Mouse (Mus musculus) liver, embryonic 15.5 days (tissue): ENCODE measurements at regions not wholly inside any gene's neighbourhood (a gene's known extent, or its start where the extent isn't known, plus 50 kb on each side); places are given as distances from the start of the nearest gene placed in this dataset.

Experiments
- ATAC-seq: fragments of 200-750 bp; cut with Nextera tagmentation; 2 replicates; pipeline ENCODE4 v1.8.0; 2017; ENCODE audit warnings: moderate number of reproducible peaks, mild to moderate bottlenecking, moderate library complexity; ENCODE audit not compliant: insufficient read depth
- H3K27ac ChIP-seq: fragments of 300-500 bp; sonication (generic); replicated peaks from 2 replicates; pipeline ENCODE4 v1.5.1; 2015; ENCODE audit warnings: mild to moderate bottlenecking, inconsistent platforms
- H3K27me3 ChIP-seq: fragments of 300-500 bp; sonication (generic); 2 replicates; pipeline ENCODE4 v1.6.1; 2015; ENCODE audit warnings: mild to moderate bottlenecking, inconsistent platforms
- H3K36me3 ChIP-seq: fragments of 300-500 bp; sonication (generic); replicated peaks from 2 replicates; pipeline ENCODE4 v1.6.1; 2015; ENCODE audit warnings: moderate library complexity, mild to moderate bottlenecking, inconsistent platforms
- H3K4me1 ChIP-seq: fragments of 300-500 bp; sonication (generic); replicated peaks from 2 replicates; pipeline ENCODE4 v1.6.1; 2015; ENCODE audit warnings: inconsistent platforms
- H3K4me2 ChIP-seq: fragments of 300-500 bp; sonication (generic); 2 replicates; pipeline ENCODE4 v1.6.1; 2015; ENCODE audit warnings: moderate library complexity, mild to moderate bottlenecking, inconsistent platforms
- H3K4me3 ChIP-seq: fragments of 300-500 bp; sonication (generic); replicated peaks from 2 replicates; pipeline ENCODE4 v1.5.1; 2015; ENCODE audit warnings: mild to moderate bottlenecking, inconsistent platforms
- H3K9ac ChIP-seq: fragments of 300-500 bp; sonication (generic); 2 replicates; pipeline ENCODE4 v1.6.1; 2015; ENCODE audit warnings: moderate library complexity, mild to moderate bottlenecking, inconsistent platforms
- H3K9me3 ChIP-seq: fragments of 300-500 bp; sonication (generic); replicated peaks from 2 replicates; pipeline ENCODE4 v1.6.1; 2016; ENCODE audit warnings: inconsistent platforms
- WGBS: fragments of 180-500 bp; shearing (Covaris S2); methylation state at CpG from one replicate; pipeline ENCODE4 v1.1.7; 2015; ENCODE audit warnings: mixed read lengths; ENCODE audit not compliant: insufficient replicate concordance; 5-methylcytosine and 5-hydroxymethylcytosine counted together

- Histone ChIP-seq H3K4me3 (no peak overlapping the region), H3K4me2 (no peak overlapping the region), H3K9ac (no peak overlapping the region), H3K9me3 (no peaks in the 10 kb centered on the region), H3K36me3 (no peaks in the 10 kb centered on the region), H3K4me1 (no peaks in the 10 kb centered on the region), H3K27me3 (no peaks in the 10 kb centered on the region), H3K27ac (no peak overlapping the region)
- 22% methylated on average over 6 of the region's 6 CpGs for WGBS
- ATAC-seq: no peak
Observed at GRCm38 (mm10) chr8:77870264-77870663, 146.0 kb upstream of the Ednra start.

GRCm38 (mm10) chr8:77872771-77873170 is 148.5 kb upstream of the Ednra start:
- WGBS: 48% methylated on average over 1 of the region's 1 CpGs
- Histone ChIP-seq H3K4me1 (no peaks in the 10 kb centered on the region), H3K36me3 (no peaks in the 10 kb centered on the region), H3K27me3 (no peaks in the 10 kb centered on the region), H3K4me2 (no peak overlapping the region), H3K9ac (no peak overlapping the region), H3K4me3 (no peak overlapping the region), H3K27ac (no peak overlapping the region), H3K9me3 (no peaks in the 10 kb centered on the region)
- ATAC-seq: no peak

- Histone ChIP-seq H3K36me3 (no peaks in the 10 kb centered on the region), H3K27me3 (no peaks in the 10 kb centered on the region), H3K9ac (no peak overlapping the region), H3K4me2 (no peak overlapping the region), H3K4me1 (no peaks in the 10 kb centered on the region), H3K4me3 (no peak overlapping the region), H3K9me3 (no peaks in the 10 kb centered on the region), H3K27ac (no peak overlapping the region)
- no peak for ATAC-seq
- 53% methylated on average over 3 of the region's 3 CpGs for WGBS
Observed at GRCm38 (mm10) chr8:77919776-77920175, 195.5 kb upstream of the Ednra start.

- H3K9me3 ChIP-seq: no peaks in the 10 kb centered on the region
- H3K9ac ChIP-seq: no peak overlapping the region
- H3K27ac ChIP-seq: no peak overlapping the region
- 54% methylated on average over 4 of the region's 4 CpGs for WGBS
- no peaks in the 10 kb centered on the region for H3K27me3 ChIP-seq
- ATAC-seq: no peak
- no peaks in the 10 kb centered on the region for H3K4me1 ChIP-seq
- no peak overlapping the region for H3K4me2 ChIP-seq
- H3K4me3 ChIP-seq: no peak overlapping the region
- H3K36me3 ChIP-seq: no peaks in the 10 kb centered on the region
Observed at GRCm38 (mm10) chr8:77921868-77922267, 197.6 kb upstream of the Ednra start.

- 53% methylated on average over 3 of the region's 3 CpGs for WGBS
- Histone ChIP-seq H3K27me3 (no peaks in the 10 kb centered on the region), H3K27ac (no peak overlapping the region), H3K4me1 (no peaks in the 10 kb centered on the region), H3K9ac (no peak overlapping the region), H3K4me3 (no peak overlapping the region), H3K4me2 (no peak overlapping the region), H3K9me3 (no peaks in the 10 kb centered on the region), H3K36me3 (no peaks in the 10 kb centered on the region)
- no peak for ATAC-seq
Observed at GRCm38 (mm10) chr8:77947702-77948101, 223.4 kb upstream of the Ednra start.

- H3K36me3 ChIP-seq: no peaks in the 10 kb centered on the region
- no peaks in the 10 kb centered on the region for H3K4me1 ChIP-seq
- H3K4me2 ChIP-seq: no peak overlapping the region
- ATAC-seq: no peak
- H3K27me3 ChIP-seq: no peaks in the 10 kb centered on the region
- H3K9ac ChIP-seq: no peak overlapping the region
- 78% methylated on average over 5 of the region's 5 CpGs for WGBS
- no peaks in the 10 kb centered on the region for H3K9me3 ChIP-seq
- H3K27ac ChIP-seq: no peak overlapping the region
- no peak overlapping the region for H3K4me3 ChIP-seq
Observed at GRCm38 (mm10) chr8:77949640-77950039, 225.4 kb upstream of the Ednra start.

- H3K27me3 ChIP-seq: no peaks in the 10 kb centered on the region
- H3K4me3 ChIP-seq: no peak overlapping the region
- WGBS: 54% methylated on average over 4 of the region's 4 CpGs
- no peaks in the 10 kb centered on the region for H3K4me1 ChIP-seq
- no peak overlapping the region for H3K27ac ChIP-seq
- H3K36me3 ChIP-seq: no peaks in the 10 kb centered on the region
- no peak overlapping the region for H3K9ac ChIP-seq
- H3K9me3 ChIP-seq: no peaks in the 10 kb centered on the region
- no peak overlapping the region for H3K4me2 ChIP-seq
- no peak for ATAC-seq
Observed at GRCm38 (mm10) chr8:77958814-77959372, 234.6 kb upstream of the Ednra start.

GRCm38 (mm10) chr8:77963102-77963698 is 238.9 kb upstream of the Ednra start:
- WGBS: 57% methylated on average over 3 of the region's 3 CpGs
- H3K36me3 ChIP-seq: no peaks in the 10 kb centered on the region
- no peak overlapping the region for H3K4me3 ChIP-seq
- H3K4me1 ChIP-seq: no peaks in the 10 kb centered on the region
- H3K9me3 ChIP-seq: no peaks in the 10 kb centered on the region
- H3K4me2 ChIP-seq: no peak overlapping the region
- no peak for ATAC-seq
- H3K9ac ChIP-seq: no peak overlapping the region
- no peak overlapping the region for H3K27ac ChIP-seq
- no peaks in the 10 kb centered on the region for H3K27me3 ChIP-seq

GRCm38 (mm10) chr8:77970378-77970777 is 242.7 kb upstream of the Ttc29 start:
- H3K4me1 ChIP-seq: no peaks in the 10 kb centered on the region
- ATAC-seq: no peak
- H3K36me3 ChIP-seq: no peaks in the 10 kb centered on the region
- no peak overlapping the region for H3K4me3 ChIP-seq
- H3K27me3 ChIP-seq: no peaks in the 10 kb centered on the region
- H3K27ac ChIP-seq: no peak overlapping the region
- no peak overlapping the region for H3K4me2 ChIP-seq
- WGBS: 52% methylated on average over 8 of the region's 8 CpGs
- H3K9ac ChIP-seq: no peak overlapping the region
- no peaks in the 10 kb centered on the region for H3K9me3 ChIP-seq

- Histone ChIP-seq H3K27me3 (no peaks in the 10 kb centered on the region), H3K4me3 (no peak overlapping the region), H3K9ac (no peak overlapping the region), H3K27ac (no peak overlapping the region), H3K36me3 (no peaks in the 10 kb centered on the region), H3K4me2 (no peak overlapping the region), H3K9me3 (no peaks in the 10 kb centered on the region), H3K4me1 (no peaks in the 10 kb centered on the region)
- 40% methylated on average over 4 of the region's 4 CpGs for WGBS
- ATAC-seq: no peak
Observed at GRCm38 (mm10) chr8:77973714-77974113, 239.4 kb upstream of the Ttc29 start.

GRCm38 (mm10) chr8:77979106-77979505 is 234.0 kb upstream of the Ttc29 start:
- Histone ChIP-seq H3K4me1 (no peaks in the 10 kb centered on the region), H3K4me3 (no peak overlapping the region), H3K9me3 (no peaks in the 10 kb centered on the region), H3K27ac (no peak overlapping the region), H3K4me2 (no peak overlapping the region), H3K36me3 (no peaks in the 10 kb centered on the region), H3K9ac (no peak overlapping the region), H3K27me3 (no peaks in the 10 kb centered on the region)
- WGBS: 56% methylated on average over 2 of the region's 2 CpGs
- ATAC-seq: no peak

- H3K27me3 ChIP-seq: no peaks in the 10 kb centered on the region
- no peak overlapping the region for H3K4me3 ChIP-seq
- H3K9ac ChIP-seq: no peak overlapping the region
- WGBS: 64% methylated on average over 3 of the region's 3 CpGs
- H3K4me1 ChIP-seq: no peaks in the 10 kb centered on the region
- ATAC-seq: no peak
- H3K9me3 ChIP-seq: no peaks in the 10 kb centered on the region
- H3K36me3 ChIP-seq: no peaks in the 10 kb centered on the region
- H3K27ac ChIP-seq: no peak overlapping the region
- no peak overlapping the region for H3K4me2 ChIP-seq
Observed at GRCm38 (mm10) chr8:77980701-77981100, 232.4 kb upstream of the Ttc29 start.
